Mouse (Mus musculus) neural tube, postnatal 0 days (tissue): ENCODE measurements around the gene Fam118b. TPM values are rescaled to one million over a fixed set of nuclear protein-coding genes. Genes with fewer than 3 reads are reported as not detected.

Source experiments
- polyA plus RNA-seq: library from polyadenylated mRNA; unstranded; fragments of >200 nt; fragmentation: Nextera tagmentation; extraction: Ambion mirVana; gene quantifications from 2 replicates; pipeline ENCODE4 v1.2.1, GENCODE M21; 2015

Fam118b gene
- 29.5 and 31.4 TPM in 2 replicates for polyA plus RNA-seq

GRCm38 (mm10) chr9:35267146-35267975, at the start of gene Fam118b, which contains the start of gene Rpusd4:
TSS of gene Fam118b (minus strand) at chr9:35267805.
TSS of gene Rpusd4 (plus strand) at chr9:35267865.

GRCm38 (mm10) chr9:35210542-35211474, 56.8 kb downstream of the Fam118b start, which contains the start of gene Foxred1:
TSS of gene Foxred1 (minus strand) at chr9:35211055.

GRCm38 (mm10) chr9:35199772-35200471, 67.7 kb downstream of the Fam118b start, which contains the start of the genes Srpr and Tirap:
TSS of gene Srpr (plus strand) at chr9:35200175.
TSS of gene Tirap (minus strand) at chr9:35200291.

GRCm38 (mm10) chr9:35175251-35176123, 92.1 kb downstream of the Fam118b start, which contains the start of gene Dcps:
TSS of gene Dcps (minus strand) at chr9:35176061.

Other genes with a start within 250 kb of the Fam118b start
- gene St3gal4, start 148.5 kb downstream of the Fam118b start, polyA plus RNA-seq: 14.3 and 15.9 TPM in 2 replicates
- gene Dcps, start 91.7 kb downstream of the Fam118b start, polyA plus RNA-seq: 47.2 and 49.0 TPM in 2 replicates
- gene Srpr, start 67.6 kb downstream of the Fam118b start, polyA plus RNA-seq: 64.8 and 76.9 TPM in 2 replicates
- gene Tirap, start 67.5 kb downstream of the Fam118b start, polyA plus RNA-seq: 4.0 TPM in 2 replicates
- 36.5 and 39.7 TPM in 2 replicates for gene Foxred1, start 56.8 kb downstream of the Fam118b start, polyA plus RNA-seq
- gene Rpusd4, start 60 bp upstream of the Fam118b start, polyA plus RNA-seq: 13.3 and 13.7 TPM in 2 replicates
- gene Cdon, start 153.3 kb upstream of the Fam118b start, polyA plus RNA-seq: 1.3 and 1.8 TPM in 2 replicates